Mouse (Mus musculus): ENCODE data around the gene Ccdc6.

GRCm38 (mm10) chr10:70110815-70111214 lies 13.9 kb downstream of the Ccdc6 start:
- TF ChIP-seq CTCF (IDR thresholded peaks at IDR 0.05) (no peak), EP300 (IDR thresholded peaks at IDR 0.05) (no peak)

Data from lung, postnatal 0 days (tissue).